Mouse (Mus musculus): ENCODE results near the gene Gm36028. TPM values are rescaled to one million over a fixed set of nuclear protein-coding genes. Genes with fewer than 3 reads are reported as not detected.

Gm36028 gene
- polyA plus RNA-seq, 1 experiment from 2014 or later: not detected

- no peak overlapping the region for H3K4me2 ChIP-seq (replicated peaks; ENCODE audit: low read depth, low read length)
- H3K36me3 ChIP-seq (ENCODE audit: control insufficient read depth, insufficient read depth, low read length): peaks cover 47% of the 10 kb centered on the region
- no peak for ATAC-seq (ENCODE audit: insufficient number of reproducible peaks, insufficient read depth, low FRiP score, low read depth)
- H3K27ac ChIP-seq (ENCODE audit: low read length): no peak overlapping the region
- H3K9ac ChIP-seq (replicated peaks; ENCODE audit: low read depth, low read length): no peak overlapping the region
- no peaks in the 10 kb centered on the region for H3K4me1 ChIP-seq (ENCODE audit: control insufficient read depth, insufficient read depth, low read length)
- 68% methylated on average over 2 of the region's 2 CpGs for WGBS
- no peaks in the 10 kb centered on the region for H3K27me3 ChIP-seq (ENCODE audit: control insufficient read depth, insufficient read depth, low read length)
- H3K4me3 ChIP-seq (ENCODE audit: low read depth, low read length): no peak overlapping the region
- no peaks in the 10 kb centered on the region for H3K9me3 ChIP-seq (ENCODE audit: control insufficient read depth, low read depth, low read length)
Measured at GRCm38 (mm10) chr16:37881168-37881567, 20.2 kb upstream of the Gm36028 start.

GRCm38 (mm10) chr16:37879750-37880419, 18.9 kb upstream of the Gm36028 start:
- Histone ChIP-seq H3K27ac (ENCODE audit: low read length) (no peak overlapping the region), H3K4me3 (ENCODE audit: low read depth, low read length) (no peak overlapping the region), H3K4me2 (replicated peaks; ENCODE audit: low read depth, low read length) (no peak overlapping the region), H3K4me1 (ENCODE audit: control insufficient read depth, insufficient read depth, low read length) (no peaks in the 10 kb centered on the region), H3K9me3 (ENCODE audit: control insufficient read depth, low read depth, low read length) (no peaks in the 10 kb centered on the region), H3K36me3 (ENCODE audit: control insufficient read depth, insufficient read depth, low read length) (peaks cover 47% of the 10 kb centered on the region), H3K9ac (replicated peaks; ENCODE audit: low read depth, low read length) (no peak overlapping the region), H3K27me3 (ENCODE audit: control insufficient read depth, insufficient read depth, low read length) (no peaks in the 10 kb centered on the region)
- no peak for ATAC-seq (ENCODE audit: insufficient number of reproducible peaks, insufficient read depth, low FRiP score, low read depth)
- 94% methylated on average over 4 of the region's 4 CpGs for WGBS

GRCm38 (mm10) chr16:37878951-37879505, 18.1 kb upstream of the Gm36028 start:
- Histone ChIP-seq H3K9me3 (ENCODE audit: control insufficient read depth, low read depth, low read length) (no peaks in the 10 kb centered on the region), H3K4me2 (replicated peaks; ENCODE audit: low read depth, low read length) (no peak overlapping the region), H3K36me3 (ENCODE audit: control insufficient read depth, insufficient read depth, low read length) (peaks cover 47% of the 10 kb centered on the region), H3K27ac (ENCODE audit: low read length) (no peak overlapping the region), H3K4me3 (ENCODE audit: low read depth, low read length) (no peak overlapping the region), H3K9ac (replicated peaks; ENCODE audit: low read depth, low read length) (no peak overlapping the region), H3K27me3 (ENCODE audit: control insufficient read depth, insufficient read depth, low read length) (no peaks in the 10 kb centered on the region), H3K4me1 (ENCODE audit: control insufficient read depth, insufficient read depth, low read length) (no peaks in the 10 kb centered on the region)
- no peak for ATAC-seq (ENCODE audit: insufficient number of reproducible peaks, insufficient read depth, low FRiP score, low read depth)
- 88% methylated on average over 7 of the region's 7 CpGs for WGBS

GRCm38 (mm10) chr16:37877406-37877805, 16.5 kb upstream of the Gm36028 start:
- no peaks in the 10 kb centered on the region for H3K4me1 ChIP-seq (ENCODE audit: control insufficient read depth, insufficient read depth, low read length)
- no peak overlapping the region for H3K4me3 ChIP-seq (ENCODE audit: low read depth, low read length)
- no peak for ATAC-seq (ENCODE audit: insufficient number of reproducible peaks, insufficient read depth, low FRiP score, low read depth)
- no peak overlapping the region for H3K4me2 ChIP-seq (replicated peaks; ENCODE audit: low read depth, low read length)
- no peaks in the 10 kb centered on the region for H3K9me3 ChIP-seq (ENCODE audit: control insufficient read depth, low read depth, low read length)
- peaks cover 40% of the 10 kb centered on the region for H3K36me3 ChIP-seq (ENCODE audit: control insufficient read depth, insufficient read depth, low read length)
- H3K27ac ChIP-seq (ENCODE audit: low read length): no peak overlapping the region
- WGBS: 91% methylated on average over 3 of the region's 3 CpGs
- no peaks in the 10 kb centered on the region for H3K27me3 ChIP-seq (ENCODE audit: control insufficient read depth, insufficient read depth, low read length)
- no peak overlapping the region for H3K9ac ChIP-seq (replicated peaks; ENCODE audit: low read depth, low read length)

GRCm38 (mm10) chr16:37874501-37875235, 13.7 kb upstream of the Gm36028 start:
- Histone ChIP-seq H3K4me2 (replicated peaks; ENCODE audit: low read depth, low read length) (no peak overlapping the region), H3K36me3 (ENCODE audit: control insufficient read depth, insufficient read depth, low read length) (peaks cover 24% of the 10 kb centered on the region), H3K4me1 (ENCODE audit: control insufficient read depth, insufficient read depth, low read length) (peaks cover 15% of the 10 kb centered on the region; the same call in 1 of the 2 replicates), H3K27me3 (ENCODE audit: control insufficient read depth, insufficient read depth, low read length) (no peaks in the 10 kb centered on the region), H3K9me3 (ENCODE audit: control insufficient read depth, low read depth, low read length) (no peaks in the 10 kb centered on the region), H3K4me3 (ENCODE audit: low read depth, low read length) (no peak overlapping the region), H3K9ac (replicated peaks; ENCODE audit: low read depth, low read length) (no peak overlapping the region), H3K27ac (ENCODE audit: low read length) (no peak overlapping the region)
- ATAC-seq (ENCODE audit: insufficient number of reproducible peaks, insufficient read depth, low FRiP score, low read depth): no peak
- WGBS: 86% methylated on average over 4 of the region's 4 CpGs

- WGBS: 83% methylated on average over 4 of the region's 4 CpGs
- Histone ChIP-seq H3K27ac (ENCODE audit: low read length) (no peak overlapping the region), H3K4me3 (ENCODE audit: low read depth, low read length) (no peak overlapping the region), H3K9me3 (ENCODE audit: control insufficient read depth, low read depth, low read length) (no peaks in the 10 kb centered on the region), H3K4me2 (replicated peaks; ENCODE audit: low read depth, low read length) (peak overlapping the region; percentile 8; the same call in 1 of the 2 replicates), H3K4me1 (ENCODE audit: control insufficient read depth, insufficient read depth, low read length) (peaks cover 16% of the 10 kb centered on the region; the same call in 1 of the 2 replicates), H3K36me3 (ENCODE audit: control insufficient read depth, insufficient read depth, low read length) (no peaks in the 10 kb centered on the region), H3K27me3 (ENCODE audit: control insufficient read depth, insufficient read depth, low read length) (no peaks in the 10 kb centered on the region), H3K9ac (replicated peaks; ENCODE audit: low read depth, low read length) (no peak overlapping the region)
- ATAC-seq (ENCODE audit: insufficient number of reproducible peaks, insufficient read depth, low FRiP score, low read depth): no peak
Measured at GRCm38 (mm10) chr16:37871112-37871715, 10.3 kb upstream of the Gm36028 start.

GRCm38 (mm10) chr16:37869470-37870231, 8.7 kb upstream of the Gm36028 start:
- peak overlapping the region; percentile 97; the same call in 1 of the 2 replicates for H3K27ac ChIP-seq (ENCODE audit: low read length)
- 15% methylated on average over 4 of the region's 4 CpGs for WGBS
- ATAC-seq (ENCODE audit: insufficient number of reproducible peaks, insufficient read depth, low FRiP score, low read depth): no peak
- H3K9me3 ChIP-seq (ENCODE audit: control insufficient read depth, low read depth, low read length): no peaks in the 10 kb centered on the region
- peaks cover 16% of the 10 kb centered on the region; the same call in 1 of the 2 replicates for H3K4me1 ChIP-seq (ENCODE audit: control insufficient read depth, insufficient read depth, low read length)
- H3K36me3 ChIP-seq (ENCODE audit: control insufficient read depth, insufficient read depth, low read length): no peaks in the 10 kb centered on the region
- peak overlapping the region; percentile 99 for H3K4me3 ChIP-seq (ENCODE audit: low read depth, low read length)
- no peaks in the 10 kb centered on the region for H3K27me3 ChIP-seq (ENCODE audit: control insufficient read depth, insufficient read depth, low read length)
- H3K9ac ChIP-seq (replicated peaks; ENCODE audit: low read depth, low read length): peak overlapping the region; percentile 99
- peak overlapping the region; percentile 67 for H3K4me2 ChIP-seq (replicated peaks; ENCODE audit: low read depth, low read length)

Data from stomach, embryonic 14.5 days (tissue).